Mouse (Mus musculus) embryo, embryonic 10 days (tissue): ENCODE measurements around the gene Tmem63b.
A peak's percentile ranks its signal among the peaks of the same experiment; 100 is the strongest.
"Not testable (repeated sequence)": the region's sequence is repeated elsewhere in the genome, so short reads cannot be mapped to it uniquely, and the experiment has no call there.

Experiments used
- DNase-seq: peaks from one replicate; pipeline ENCODE4 v3.0.0-alpha.2; 2015; ENCODE audit warnings: low spot score

The Tmem63b gene

GRCm38 (mm10) chr17:45623425-45623824 lies 63.3 kb downstream of the Tmem63b start:
- not testable (repeated sequence) for DNase-seq

- peak; percentile 29 for DNase-seq
Measured at GRCm38 (mm10) chr17:45619386-45620256, 67.1 kb downstream of the Tmem63b start.

GRCm38 (mm10) chr17:45618941-45619385 lies 67.7 kb downstream of the Tmem63b start:
- DNase-seq: peak; percentile 60

DNA sequence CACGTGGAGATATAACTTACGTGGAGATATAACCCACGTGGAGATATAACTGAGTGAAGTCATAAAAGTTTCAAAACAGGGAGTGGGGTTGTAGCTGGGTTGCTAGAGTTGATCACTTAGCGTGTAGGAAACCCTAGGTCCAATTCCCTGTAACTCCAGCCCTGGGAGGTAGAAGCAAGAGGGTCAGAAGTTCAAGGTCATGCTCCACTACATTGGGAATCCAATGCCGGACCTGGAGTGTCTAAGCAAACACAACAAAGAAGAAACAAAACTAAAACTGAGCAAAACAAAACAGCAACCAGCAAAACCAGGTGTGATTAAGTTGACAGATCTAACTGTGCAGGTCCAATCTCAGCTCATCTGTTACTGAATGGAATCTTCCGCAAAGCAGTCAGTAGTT lies 69.0 kb downstream of the Tmem63b start:
- DNase-seq: no peak

DNA sequence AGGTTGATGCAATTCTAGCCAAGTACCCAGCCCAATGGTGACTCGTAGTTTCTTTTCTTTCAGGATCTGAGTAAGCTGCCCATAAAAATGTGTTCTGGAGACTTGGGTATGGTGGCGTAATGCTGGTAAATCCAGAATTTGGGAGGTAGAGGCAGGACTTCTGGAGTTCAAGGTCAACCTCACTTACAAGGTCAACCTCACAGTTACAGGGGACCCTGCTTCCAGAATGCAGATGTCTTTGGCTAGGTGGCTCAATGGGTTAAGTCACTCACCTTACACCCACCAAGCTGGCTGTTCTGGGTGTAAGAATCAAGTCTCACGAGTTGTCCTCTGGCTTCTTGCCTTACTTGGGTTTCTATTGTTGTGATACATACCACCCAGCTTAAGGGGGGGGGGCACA lies 70.0 kb downstream of the Tmem63b start:
- DNase-seq: no peak

GRCm38 (mm10) chr17:45616046-45616650 lies 70.6 kb downstream of the Tmem63b start:
- no peak for DNase-seq

DNA sequence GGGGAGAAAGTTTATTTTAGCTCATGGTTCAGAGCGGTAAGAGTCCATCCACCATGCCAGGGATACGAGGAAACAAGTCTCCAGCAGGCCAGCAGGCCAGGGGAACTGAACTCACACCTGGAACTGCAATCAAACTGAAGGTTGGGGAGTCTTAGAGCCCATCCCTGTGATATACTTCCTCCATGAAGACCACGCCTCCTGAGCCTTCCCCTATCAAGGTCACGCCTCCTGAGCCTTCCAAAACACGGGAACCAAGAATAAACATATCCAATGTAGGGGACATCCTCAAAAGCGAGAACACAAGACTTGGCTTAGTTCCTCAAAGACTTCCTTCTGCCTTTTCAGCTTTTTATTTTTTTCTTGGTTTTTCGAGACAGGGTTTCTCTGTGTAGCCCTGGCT lies 73.8 kb downstream of the Tmem63b start:
- DNase-seq: no peak

DNA sequence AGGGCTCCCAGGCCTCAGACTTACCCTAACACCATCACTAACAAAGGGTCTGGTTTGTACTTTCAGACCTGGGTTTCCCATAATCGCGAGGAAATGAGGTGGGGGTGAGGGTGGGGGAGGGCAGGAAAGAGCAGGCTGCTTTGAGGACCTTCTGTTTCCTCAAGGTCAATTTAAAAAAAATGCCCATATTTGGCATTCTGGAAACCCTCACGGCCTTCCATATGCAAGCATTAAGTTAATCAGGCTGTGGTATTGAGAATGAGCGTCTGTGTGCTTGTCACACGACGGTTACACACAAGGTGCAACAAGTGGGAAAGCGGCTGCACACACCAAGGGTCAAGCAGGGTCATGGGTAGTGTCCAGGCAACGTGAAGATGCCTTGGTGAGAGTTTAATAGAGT lies 74.7 kb downstream of the Tmem63b start:
- no peak for DNase-seq
